Mouse (Mus musculus) kidney, postnatal 14 days (tissue): ENCODE data around the gene Tspan18.

Experiments
- DNase-seq: peaks from one replicate; pipeline ENCODE4 v3.0.0; 2022; ENCODE audit warnings: mixed read lengths

Gene Tspan18

DNA sequence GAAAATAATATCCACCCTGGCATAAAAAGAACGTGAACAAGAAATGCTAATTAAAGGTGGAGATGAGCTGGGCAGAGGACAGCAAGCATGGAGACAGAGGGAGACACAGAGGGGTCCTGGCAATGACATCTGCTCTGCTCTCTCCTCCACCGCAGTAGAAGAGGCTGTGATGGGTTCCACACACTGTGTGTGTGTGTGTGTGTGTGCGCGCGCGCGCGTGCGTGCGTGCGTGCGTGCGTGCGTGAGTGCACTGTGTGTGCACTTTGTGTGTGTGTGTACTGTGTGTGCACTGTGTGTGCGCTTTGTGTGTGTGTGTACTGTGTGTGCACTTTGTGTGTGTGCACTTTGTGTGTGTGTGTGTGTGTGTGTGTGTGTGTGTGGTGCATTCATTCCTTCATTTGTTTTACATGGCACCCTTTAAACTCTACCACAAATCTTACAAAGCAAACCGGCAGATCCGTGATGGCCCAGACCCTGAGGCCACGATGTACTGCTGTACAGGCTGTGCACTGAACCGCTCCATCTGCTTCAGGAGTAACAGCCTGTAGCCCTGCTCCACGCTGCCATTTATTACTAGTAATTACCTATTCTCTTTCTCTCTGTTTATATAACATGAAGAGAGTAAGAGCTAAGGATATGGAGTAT, 156.5 kb downstream of the Tspan18 start:
- no peak for DNase-seq

DNA sequence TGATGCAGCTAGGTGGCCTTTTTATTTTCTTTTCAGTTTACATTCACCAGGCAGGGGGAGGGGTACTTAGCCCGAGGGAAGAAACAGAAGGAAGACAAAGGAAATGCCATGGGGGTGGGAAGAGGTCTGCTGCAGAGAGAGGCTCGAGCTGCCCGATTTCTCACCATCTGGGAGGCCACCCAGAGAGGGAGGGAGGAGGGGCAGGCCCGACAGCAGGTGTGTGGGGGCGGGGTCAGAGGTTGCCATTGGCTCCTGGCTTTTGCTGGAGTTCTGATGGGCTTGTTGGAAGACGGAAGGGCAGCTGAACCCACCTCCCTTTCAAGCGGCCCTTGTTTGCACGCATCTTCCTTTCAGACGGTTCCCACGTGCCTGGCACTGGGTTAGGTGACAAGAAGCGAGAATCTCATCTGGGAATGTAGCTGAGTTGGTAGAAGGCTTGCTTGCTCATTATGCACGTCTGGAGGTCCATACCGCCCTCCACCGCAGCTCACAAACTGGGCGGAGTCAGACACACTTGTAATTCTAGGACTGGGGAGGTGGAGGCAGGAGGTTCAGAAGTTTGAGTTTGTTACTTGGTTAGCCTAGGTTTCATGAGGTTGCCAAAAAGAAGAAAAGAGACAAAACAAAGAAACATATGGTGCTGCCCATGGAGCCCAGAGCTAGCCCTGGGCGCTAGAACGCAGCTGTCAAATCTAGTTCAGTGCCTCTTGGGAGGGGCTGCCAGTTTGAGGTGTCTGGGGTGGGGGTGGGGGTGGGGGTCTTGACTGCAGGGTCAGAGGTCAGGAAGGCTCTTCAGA, 157.2 kb downstream of the Tspan18 start:
- no peak for DNase-seq

DNA sequence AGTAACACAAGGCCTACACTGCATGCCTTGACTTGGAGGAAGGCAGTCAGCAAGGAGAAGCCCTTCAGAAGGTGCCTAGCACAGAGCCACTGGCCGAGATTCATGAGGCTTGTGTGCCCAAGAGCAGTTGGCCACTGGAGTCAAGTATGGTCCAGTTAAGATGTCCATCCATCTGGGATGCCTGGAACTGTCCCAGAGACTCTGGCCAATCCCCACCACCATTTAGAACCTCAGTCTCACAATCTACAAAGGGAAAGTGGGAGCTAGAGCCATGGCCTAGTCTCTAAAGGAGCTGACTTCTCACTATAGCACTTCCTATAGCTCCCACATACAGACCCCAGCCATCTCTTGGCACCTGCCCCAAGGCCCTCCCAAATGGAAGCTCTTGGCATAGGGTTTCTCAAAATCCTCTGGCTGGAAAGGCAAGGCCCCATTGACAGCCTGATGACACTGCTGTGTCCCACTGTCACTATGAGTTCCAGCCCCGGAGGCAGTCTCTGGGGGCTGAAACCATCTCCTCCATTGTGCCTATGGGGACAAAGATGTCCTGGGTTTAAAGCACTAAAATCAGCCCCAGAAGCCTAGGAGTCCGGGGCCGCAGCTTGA, 158.0 kb downstream of the Tspan18 start:
- no peak for DNase-seq

DNA sequence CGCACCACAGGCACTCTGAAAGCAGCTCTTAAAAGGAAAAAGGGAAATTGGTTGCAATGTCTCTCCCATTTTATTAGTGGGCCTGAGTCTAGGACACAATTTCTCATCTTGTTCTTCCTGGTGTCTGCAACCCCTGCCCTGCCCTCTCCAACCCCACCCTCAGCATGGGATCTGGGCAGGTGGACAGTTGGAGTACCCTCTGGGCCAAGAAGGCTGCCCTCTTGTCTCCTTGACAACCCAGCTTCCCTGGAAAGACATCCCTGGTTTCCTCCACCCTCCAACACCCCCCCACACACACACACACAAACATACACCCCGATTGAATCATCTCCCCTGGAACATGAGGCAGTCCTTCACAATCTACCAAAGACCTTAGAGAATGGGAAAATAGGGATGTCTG, 158.6 kb downstream of the Tspan18 start:
- no peak for DNase-seq

DNA sequence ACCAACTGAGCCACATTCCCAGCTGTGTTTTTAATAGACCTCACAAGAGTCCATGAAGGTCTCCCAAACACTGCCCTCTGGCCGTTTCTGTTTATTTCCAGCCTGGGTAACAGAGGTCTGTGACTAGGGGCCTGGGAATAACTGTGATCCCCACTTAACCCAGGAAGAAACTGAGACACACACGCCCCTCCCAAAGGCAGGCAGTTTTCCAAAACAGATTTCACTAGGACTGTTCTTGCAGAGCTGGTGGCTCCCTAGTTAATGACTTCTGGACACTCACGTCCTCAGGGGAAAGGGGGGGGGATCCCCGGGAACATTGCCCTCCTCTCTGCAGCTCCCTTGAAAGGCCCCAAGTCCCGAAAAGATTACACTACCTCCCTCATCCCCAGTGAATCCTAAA, 159.0 kb downstream of the Tspan18 start:
- DNase-seq: peak; percentile 76

DNA sequence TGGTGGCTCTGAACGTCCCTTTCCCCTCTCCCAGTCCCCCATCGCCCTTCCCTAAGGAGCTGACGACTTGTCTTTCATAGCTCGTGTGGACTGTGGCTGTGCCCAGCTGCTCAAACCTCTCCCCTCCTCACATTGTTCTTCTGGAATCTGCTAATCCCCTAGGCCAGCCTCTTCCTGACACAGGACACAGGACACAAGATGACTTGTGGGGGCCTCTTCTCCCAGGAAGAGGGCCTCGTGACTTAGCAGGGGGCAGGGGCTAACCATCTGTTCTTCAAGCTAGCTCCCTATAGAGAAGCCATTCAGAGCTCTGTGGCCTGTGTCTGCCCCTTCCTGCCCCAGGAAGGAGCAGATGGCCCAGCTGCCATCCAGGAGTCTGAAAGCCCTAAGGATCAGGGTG, 160.1 kb downstream of the Tspan18 start:
- no peak for DNase-seq

GRCm38 (mm10) chr2:93172460-93172859, 161.8 kb downstream of the Tspan18 start:
- no peak for DNase-seq

DNA sequence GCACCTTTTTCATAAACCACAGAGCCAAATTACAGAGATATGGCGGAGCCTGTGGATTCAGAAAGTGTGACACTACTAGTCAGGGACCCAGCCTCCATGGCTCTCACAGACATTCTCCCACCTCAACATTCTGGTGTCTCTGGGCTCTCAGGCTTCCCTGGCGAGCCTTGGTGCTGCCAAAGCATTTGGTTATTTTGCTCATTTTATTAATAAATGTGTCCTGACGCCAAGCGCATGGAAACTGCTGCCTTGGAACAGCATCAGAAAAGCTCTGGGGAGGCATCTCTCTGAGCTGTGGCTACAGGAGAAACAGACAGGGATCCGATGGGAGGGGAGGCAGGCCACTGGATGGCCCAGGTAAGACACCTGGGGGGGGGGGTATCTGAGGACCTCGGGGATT, 162.4 kb downstream of the Tspan18 start:
- DNase-seq: no peak

GRCm38 (mm10) chr2:93170845-93171200, 163.5 kb downstream of the Tspan18 start:
- no peak for DNase-seq

GRCm38 (mm10) chr2:93170156-93170844, 164.0 kb downstream of the Tspan18 start:
- DNase-seq: no peak

- DNase-seq: no peak
Observed at GRCm38 (mm10) chr2:93166734-93167406, 167.4 kb downstream of the Tspan18 start.

- DNase-seq: no peak
Observed at GRCm38 (mm10) chr2:93166295-93166694, 168.0 kb downstream of the Tspan18 start.

GRCm38 (mm10) chr2:93163750-93164335, 170.5 kb downstream of the Tspan18 start:
- no peak for DNase-seq

GRCm38 (mm10) chr2:93163317-93163716, 171.0 kb downstream of the Tspan18 start:
- DNase-seq: peak; percentile 38

GRCm38 (mm10) chr2:93162791-93163190, 171.5 kb downstream of the Tspan18 start:
- peak; percentile 29 for DNase-seq

GRCm38 (mm10) chr2:93161914-93162664, 172.2 kb downstream of the Tspan18 start:
- no peak for DNase-seq

GRCm38 (mm10) chr2:93160467-93161035, 173.8 kb downstream of the Tspan18 start:
- DNase-seq: no peak

DNA sequence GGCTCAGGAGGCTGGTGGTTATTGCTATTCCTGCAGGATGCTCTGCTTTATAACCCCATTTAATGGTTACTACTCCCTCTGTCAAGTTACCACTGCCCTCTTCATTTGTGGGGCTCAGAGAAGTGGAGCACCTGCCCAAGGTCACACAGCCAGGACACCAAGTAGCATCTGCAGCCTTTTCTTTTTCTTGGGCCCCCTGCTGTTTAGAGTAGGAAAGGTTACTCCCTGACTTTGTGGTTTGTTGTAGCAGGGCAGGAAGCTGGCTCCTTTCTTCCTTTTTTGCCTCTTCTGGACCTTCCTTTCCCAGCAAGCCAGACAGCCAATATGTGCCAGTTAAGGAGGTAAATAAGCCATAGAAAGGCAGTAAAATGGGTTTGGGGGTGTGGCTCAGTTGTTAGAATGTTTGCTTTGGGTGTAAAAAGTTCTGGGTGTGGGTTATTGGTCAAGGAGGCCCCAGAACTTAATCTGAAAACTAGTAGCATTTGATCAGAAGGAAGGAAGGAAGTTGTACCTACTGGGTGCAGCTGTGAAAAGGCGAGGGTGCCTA, 179.7 kb downstream of the Tspan18 start:
- no peak for DNase-seq

DNA sequence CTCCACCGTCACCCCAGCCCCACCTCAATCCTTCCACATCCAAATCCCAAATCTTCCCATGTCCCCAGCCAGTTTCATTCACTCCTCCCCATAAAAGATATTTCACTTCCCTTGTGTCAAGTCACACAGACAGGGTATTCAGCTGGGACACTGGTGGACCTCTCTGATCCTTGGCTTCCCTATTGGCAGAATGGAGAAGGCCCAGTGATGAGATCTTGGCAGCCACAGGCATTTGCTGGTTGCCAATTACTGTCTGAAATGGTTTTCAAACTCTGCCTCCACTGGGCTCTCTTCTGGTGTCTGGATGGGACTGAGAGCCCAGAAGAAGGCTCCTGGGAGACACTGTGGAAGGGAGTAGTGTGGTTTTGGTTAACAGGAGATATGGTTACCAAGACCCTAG, 180.5 kb downstream of the Tspan18 start:
- DNase-seq: no peak

- DNase-seq: no peak
Observed at GRCm38 (mm10) chr2:93152883-93153491, 181.3 kb downstream of the Tspan18 start.

GRCm38 (mm10) chr2:93152191-93152601, 182.1 kb downstream of the Tspan18 start:
- DNase-seq: no peak
